Mouse (Mus musculus): ENCODE results near the gene Txndc5.

The Txndc5 gene

DNA sequence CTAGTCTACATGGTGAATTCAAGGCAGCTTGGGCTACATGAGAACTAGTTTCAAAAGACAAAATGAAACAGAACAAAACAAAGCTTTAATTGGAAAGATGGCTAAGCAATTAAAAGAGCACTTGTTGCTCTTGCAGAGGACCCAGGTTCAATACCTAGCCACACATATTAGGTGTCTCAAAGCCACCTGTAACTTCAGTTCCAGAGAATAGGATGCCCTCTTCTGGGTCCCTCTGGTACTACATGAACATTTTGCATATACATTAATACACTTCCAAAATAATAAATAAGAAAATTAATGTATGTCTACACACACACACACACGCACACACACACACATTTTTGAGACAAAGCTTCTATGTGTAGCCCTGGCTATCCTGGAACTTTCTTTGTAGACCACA lies 65.2 kb downstream of the Txndc5 start:
- peak; percentile 4 to 19 for DNase-seq (ENCODE audit: low spot score in 2 of 2)

DNA sequence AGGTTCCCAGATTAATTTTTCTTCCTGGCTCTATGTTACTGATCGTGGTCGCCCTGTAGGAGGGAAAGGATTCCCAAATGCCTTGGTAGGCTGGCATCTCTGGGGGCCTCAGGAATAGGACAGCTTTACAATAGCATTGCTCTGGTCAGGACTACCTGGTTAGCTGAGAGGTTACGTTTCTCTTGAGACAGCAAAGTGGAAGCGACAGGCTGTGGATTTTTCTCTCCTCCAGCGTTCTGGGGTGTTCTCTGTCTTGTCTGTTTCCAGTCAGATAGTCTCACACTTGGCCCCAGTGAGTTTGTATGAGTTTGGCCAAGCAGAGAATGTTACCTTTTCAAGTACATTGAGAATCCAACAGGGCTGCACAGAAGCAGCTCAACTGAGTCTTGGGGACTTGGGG lies 77.2 kb downstream of the Txndc5 start:
- no peak for DNase-seq (ENCODE audit: low spot score in 2 of 2)
